Mouse (Mus musculus) layer of hippocampus, adult 9-11 months (tissue): ENCODE results near the gene Gm5662.
"Not testable (repeated sequence)": the region's sequence is repeated elsewhere in the genome, so short reads cannot be mapped to it uniquely, and the experiment has no call there.

ENCODE experiments used
- DNase-seq: peaks from one replicate; pipeline ENCODE4 v3.0.0; 2022

The Gm5662 gene

DNA sequence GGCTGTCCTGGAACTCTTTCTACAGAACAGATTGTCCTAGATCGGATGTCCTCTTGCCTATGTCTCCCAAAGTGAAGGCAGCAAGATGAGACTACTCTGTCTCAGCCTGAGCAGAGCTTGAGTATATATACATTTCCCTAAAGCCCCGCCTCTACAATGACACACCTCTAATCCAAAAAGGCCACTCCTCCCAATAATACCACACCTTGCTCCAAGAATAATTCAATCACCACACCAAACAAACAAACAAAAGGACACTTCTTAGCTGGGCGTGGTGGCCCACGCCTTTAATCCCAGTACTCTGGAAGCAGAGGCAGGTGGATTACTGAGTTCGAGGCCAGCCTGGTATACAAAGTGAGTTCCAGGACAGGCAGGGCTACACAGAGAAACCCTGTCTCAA lies at the start of gene Gm5662:
Gene Gm5662, minus strand, starts transcription at position 101 of the 400 bp plus-strand sequence.
- DNase-seq, result not testable (repeated sequence)

DNA sequence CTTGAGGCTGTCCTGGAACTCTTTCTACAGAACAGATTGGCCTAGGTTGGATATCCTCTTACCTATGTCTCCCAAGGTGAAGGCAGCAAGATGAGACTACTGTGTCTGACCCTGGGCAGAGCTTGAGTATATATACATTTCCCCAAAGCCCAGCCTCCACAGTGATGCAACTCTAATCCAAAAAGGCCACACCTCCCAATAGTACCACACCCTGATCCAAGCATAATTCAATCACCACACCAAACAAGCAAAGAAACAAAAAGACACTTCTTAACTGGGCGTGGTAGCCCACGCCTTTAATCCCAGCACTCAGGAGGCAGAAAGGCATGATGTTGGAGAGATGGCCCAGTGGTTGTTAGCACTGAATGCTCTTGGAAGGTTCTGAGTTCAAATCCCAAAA lies 49.6 kb upstream of the Gm5662 start, which contains the start of gene Gm5039:
Gene Gm5039, minus strand, starts transcription at position 101 of the 400 bp plus-strand sequence.
- not testable (repeated sequence) for DNase-seq

DNA sequence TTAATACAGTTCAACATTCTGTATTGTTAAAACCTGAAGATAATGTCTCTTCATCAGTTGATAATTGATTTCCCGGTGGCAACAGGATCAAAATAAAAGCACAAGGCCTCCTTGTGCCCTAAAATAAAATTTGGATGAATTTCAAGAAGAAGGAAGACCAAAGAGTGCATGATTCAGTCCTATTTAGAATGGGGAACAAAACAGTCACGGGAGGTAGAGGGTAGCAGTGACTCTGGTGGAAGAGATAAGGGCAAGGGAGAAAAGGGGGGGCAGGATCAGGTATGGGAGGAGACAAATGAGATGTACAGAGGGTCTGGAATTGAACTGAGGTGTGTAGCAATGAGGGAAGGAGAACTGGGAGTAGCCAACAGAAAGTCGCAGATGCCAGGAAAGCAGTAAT lies 40.3 kb upstream of the Gm5662 start:
- DNase-seq, result no peak

DNA sequence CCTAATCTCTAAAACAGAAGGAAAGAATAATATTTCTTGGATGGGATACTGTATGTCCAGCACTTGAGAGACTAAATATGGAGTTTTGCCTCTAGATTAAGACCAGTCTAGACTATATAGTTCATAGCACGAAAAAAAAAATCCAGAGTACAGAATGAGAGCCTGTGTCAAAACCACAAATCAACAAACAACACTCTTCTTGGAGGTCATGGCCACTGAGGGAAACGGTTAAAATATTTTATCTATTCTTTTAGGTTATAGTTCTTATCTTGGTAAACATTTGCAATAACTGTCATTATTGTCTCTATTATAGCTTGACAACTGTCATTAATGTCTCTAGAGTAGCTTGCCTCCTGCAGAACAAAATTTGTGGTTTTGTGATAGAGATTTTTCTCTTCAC lies 22.9 kb upstream of the Gm5662 start:
- DNase-seq, result not testable (repeated sequence)

DNA sequence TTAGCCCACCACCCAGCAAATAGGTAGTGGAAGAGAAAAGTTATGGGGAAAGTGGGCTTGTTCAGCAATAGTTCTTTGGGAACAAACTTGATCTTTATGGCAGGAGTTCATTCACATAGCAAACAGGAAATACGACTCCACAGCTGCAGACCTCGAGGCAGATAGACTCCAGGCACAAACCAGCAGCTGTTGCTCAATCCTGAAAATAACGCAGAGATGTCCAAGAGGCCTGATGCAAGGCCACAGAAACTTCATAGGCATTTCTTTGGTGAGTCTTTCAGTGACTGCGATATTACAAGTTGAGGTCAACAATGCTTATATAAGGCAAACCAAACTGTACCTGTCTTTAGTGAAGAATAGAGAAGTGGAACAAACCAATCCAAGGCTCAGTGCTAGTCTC lies 18.8 kb upstream of the Gm5662 start:
- not testable (repeated sequence) for DNase-seq

DNA sequence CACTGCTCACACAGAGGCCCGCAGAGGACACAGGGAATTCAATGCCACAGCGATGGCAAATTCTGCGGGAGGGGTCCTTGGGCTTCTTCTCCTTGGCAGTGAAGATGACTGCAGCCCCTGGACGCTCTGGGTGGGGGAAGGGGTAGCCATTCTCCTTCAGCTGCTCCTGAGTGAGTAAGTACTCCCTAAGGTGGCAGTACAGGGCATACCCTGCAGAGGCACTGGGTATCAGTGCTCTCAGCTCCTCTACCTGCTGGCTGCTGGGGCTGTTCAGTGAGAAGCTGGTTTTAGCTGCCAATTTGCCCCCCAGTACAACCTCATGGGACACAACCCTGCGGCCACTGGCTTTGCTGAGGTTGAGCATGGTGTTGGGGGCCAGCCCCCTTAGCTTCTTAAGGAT lies 10.9 kb upstream of the Gm5662 start:
- DNase-seq, result not testable (repeated sequence)

DNA sequence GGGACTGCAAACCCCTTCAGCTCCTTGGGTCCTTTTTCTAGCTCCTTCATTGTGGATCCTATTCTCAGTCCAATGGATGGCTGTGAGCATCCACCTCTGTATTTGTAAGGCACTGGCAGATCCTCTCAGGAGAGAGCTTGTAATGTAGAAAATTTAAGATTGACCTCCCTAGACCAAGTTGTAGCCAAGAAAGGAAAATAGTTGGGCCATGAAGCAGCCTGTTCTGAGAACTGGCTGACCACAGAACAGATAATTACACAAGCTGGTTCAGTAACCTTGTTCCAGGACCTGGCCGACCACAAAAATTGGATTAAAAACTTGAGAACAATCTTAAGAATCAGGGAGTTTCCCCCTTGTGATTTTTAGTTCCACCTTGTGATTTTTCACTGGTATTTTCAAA lies 17.1 kb downstream of the Gm5662 start:
- no peak for DNase-seq

DNA sequence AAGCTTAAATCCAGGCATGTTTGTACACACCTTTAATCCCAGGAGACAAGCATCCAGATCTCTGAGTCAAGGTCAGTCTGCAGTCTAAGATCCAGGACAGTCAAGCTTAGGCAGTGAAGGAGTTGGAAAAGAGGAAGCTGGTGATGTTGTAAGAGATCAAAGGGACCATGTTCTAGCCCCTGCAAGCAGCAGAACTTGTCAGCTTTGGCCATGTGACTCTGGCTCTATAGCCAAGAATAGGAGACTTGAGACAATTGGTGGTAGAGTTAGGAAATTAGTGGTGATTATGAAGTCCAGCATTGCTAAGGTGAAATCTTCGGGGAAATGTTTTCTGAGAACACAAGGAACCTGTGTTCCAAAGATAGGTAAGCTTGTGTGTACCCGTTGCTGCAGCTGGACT lies 18.4 kb downstream of the Gm5662 start:
- not testable (repeated sequence) for DNase-seq

DNA sequence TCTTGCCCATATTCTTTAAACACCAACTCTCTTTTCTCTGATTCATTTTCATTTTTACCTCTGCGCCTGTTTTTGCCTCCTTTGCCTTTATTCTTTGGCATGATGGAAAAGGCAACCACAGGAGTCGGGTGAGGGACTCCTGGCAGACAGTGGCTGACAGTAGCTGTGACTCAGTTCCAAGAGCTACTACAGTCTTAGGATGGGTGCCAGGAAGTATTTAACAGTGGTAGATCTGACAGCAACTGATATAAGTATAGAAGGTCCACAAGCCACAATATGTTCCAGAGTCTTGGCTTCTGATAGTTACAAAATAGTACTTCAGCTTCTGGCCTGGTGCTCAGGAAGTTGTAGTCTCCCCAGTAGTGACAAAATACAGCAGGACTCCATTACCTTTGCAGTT lies 24.3 kb downstream of the Gm5662 start, which contains the start of gene Gm8332:
Gene Gm8332, minus strand, starts transcription at position 101 of the 400 bp plus-strand sequence.
- not testable (repeated sequence) for DNase-seq

DNA sequence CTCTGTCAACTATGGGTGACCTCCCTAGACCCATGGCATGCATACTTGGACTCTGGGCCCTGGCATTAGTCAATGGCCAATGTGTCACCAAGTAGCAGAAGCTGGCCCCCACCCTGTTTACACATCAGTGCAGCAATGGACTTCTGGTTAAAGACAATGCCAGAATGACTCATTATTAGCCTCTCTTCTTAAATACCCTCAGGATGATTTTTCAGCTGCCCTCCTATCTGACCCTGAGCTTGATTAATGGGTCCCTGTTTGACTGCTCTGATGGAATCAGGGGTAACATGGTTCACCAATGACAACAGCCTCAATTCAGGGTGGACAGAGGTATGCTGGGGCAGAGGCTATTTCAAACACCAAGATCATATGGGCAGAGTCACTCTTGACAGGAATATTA lies 28.5 kb downstream of the Gm5662 start:
- not testable (repeated sequence) for DNase-seq

DNA sequence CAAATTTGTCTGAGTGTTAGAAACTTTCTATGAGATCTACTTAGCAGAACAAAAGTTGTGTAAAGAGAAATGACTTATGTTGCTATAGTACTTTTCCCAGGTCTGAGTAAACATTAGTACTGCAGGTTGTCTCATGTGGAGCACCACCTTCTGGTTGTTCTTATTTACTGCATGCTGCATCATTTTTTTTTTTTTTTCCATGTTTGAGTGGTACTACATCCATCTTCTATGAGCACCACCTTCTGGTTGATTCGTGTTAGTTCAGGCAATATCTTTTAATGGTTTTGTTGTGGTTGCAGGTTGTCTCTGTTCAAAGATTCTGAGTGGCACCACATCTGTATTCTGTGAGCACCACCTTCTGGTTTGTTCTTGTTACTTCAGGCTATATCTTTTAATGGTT lies 31.4 kb downstream of the Gm5662 start:
- DNase-seq, result not testable (repeated sequence)
